Mouse (Mus musculus) testis, adult 2 months (tissue): ENCODE measurements around the gene Crnkl1.

Experiments used
- CTCF ChIP-seq: fragments of 200-500 bp; IDR thresholded peaks from 2 replicates; pipeline ENCODE4 v1.5.1; 2012; ENCODE audit warnings: low read depth, mild to moderate bottlenecking, inconsistent platforms, low read length, moderate library complexity; ENCODE audit not compliant: control insufficient read depth, insufficient read depth, insufficient replicate concordance
- POLR2A ChIP-seq: fragments of 200-500 bp; IDR thresholded peaks from 2 replicates; pipeline ENCODE4 v1.6.1; 2012; ENCODE audit warnings: low read depth, mild to moderate bottlenecking, inconsistent platforms, low read length, moderate library complexity; ENCODE audit not compliant: control insufficient read depth

GRCm38 (mm10) chr2:145888766-145889480, 45.9 kb downstream of the Crnkl1 start:
- TF ChIP-seq CTCF (no peak), POLR2A (no peak)
